Mouse (Mus musculus): ENCODE results near the gene Magi1. TPM values are rescaled to one million over a fixed set of nuclear protein-coding genes. Genes with fewer than 3 reads are reported as not detected.
A peak's percentile ranks its signal among the peaks of the same experiment; 100 is the strongest.

The Magi1 gene
- polyA plus RNA-seq, 1 experiment from 2014 or later: 6.2 TPM

DNA sequence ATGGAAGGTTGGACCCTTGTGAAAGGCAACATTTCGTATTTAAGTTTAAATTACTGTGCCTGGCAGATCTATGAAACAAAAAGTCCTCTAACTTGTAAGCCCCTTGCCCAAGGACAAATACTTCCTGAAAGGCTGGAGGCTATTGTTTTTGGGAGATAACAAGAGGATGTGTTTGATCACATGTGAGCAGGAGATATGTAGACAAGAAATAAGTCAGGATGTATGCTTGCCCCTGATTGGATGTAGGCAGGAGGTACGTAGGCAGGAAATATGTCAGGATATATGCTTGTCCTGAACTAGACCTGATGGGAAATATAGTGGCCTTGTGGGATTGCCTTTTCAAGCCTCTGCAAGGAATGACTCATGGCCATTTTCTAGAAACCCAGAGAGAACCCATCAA, 84.0 kb downstream of the Magi1 start:
- DNase-seq (ENCODE audit: low spot score) (no peak), ATAC-seq (replicated peaks; ENCODE audit: low FRiP score, low read depth) (no peak)
- Histone ChIP-seq H3K27ac (no peak overlapping the region), H3K27me3 (ENCODE audit: insufficient read depth, low read length) (no peaks in the 10 kb centered on the region), H3K36me3 (ENCODE audit: insufficient read depth, low read length) (no peaks in the 10 kb centered on the region), H3K4me3 (replicated peaks; ENCODE audit: low read depth, low read length) (no peak overlapping the region), H3K9me3 (replicated peaks; ENCODE audit: low read length) (no peaks in the 10 kb centered on the region), H3K4me2 (ENCODE audit: low read length) (no peak overlapping the region), H3K9ac (ENCODE audit: low read depth, low read length) (no peak overlapping the region), H3K4me1 (replicated peaks; ENCODE audit: insufficient read depth, low read length) (peaks cover 11% of the 10 kb centered on the region)
- 85% methylated on average over 2 of the region's 2 CpGs for WGBS
- no peak for TF ChIP-seq CTCF (IDR thresholded peaks at IDR 0.05; ENCODE audit: low read depth)

DNA sequence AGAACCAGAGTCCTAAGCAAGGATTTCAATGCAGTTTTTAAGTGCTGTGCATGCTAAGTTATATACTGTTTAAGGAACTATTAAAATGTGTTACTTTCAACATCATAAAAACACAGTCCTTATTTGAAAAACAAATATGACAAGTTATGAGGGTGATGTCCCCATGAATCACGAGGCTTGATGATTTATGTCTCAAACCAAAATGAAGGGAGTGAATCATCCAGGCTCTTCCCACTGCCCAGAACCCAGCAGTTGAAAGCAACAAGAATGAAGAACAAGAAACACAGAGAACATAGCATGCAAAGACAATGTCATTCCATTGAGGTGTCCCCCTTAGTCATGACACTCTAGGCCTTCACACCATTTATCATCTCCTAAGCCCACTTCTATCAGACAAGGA, 85.9 kb downstream of the Magi1 start:
- ATAC-seq (replicated peaks; ENCODE audit: low FRiP score, low read depth): no peak
- Histone ChIP-seq H3K27ac (no peak overlapping the region), H3K9ac (ENCODE audit: low read depth, low read length) (no peak overlapping the region), H3K4me1 (replicated peaks; ENCODE audit: insufficient read depth, low read length) (peaks cover 14% of the 10 kb centered on the region), H3K27me3 (ENCODE audit: insufficient read depth, low read length) (no peaks in the 10 kb centered on the region), H3K36me3 (ENCODE audit: insufficient read depth, low read length) (no peaks in the 10 kb centered on the region), H3K4me3 (replicated peaks; ENCODE audit: low read depth, low read length) (no peak overlapping the region), H3K4me2 (ENCODE audit: low read length) (no peak overlapping the region), H3K9me3 (replicated peaks; ENCODE audit: low read length) (no peaks in the 10 kb centered on the region)
- no peak for TF ChIP-seq CTCF (IDR thresholded peaks at IDR 0.05; ENCODE audit: low read depth)
- no peak for DNase-seq (ENCODE audit: low spot score)
- WGBS: 52% methylated on average over 1 of the region's 1 CpGs

GRCm38 (mm10) chr6:94195303-94195911, 88.3 kb downstream of the Magi1 start:
- Histone ChIP-seq H3K4me1 (replicated peaks; ENCODE audit: insufficient read depth, low read length) (peaks cover 20% of the 10 kb centered on the region), H3K9me3 (replicated peaks; ENCODE audit: low read length) (no peaks in the 10 kb centered on the region), H3K36me3 (ENCODE audit: insufficient read depth, low read length) (no peaks in the 10 kb centered on the region), H3K27me3 (ENCODE audit: insufficient read depth, low read length) (no peaks in the 10 kb centered on the region), H3K9ac (ENCODE audit: low read depth, low read length) (no peak overlapping the region), H3K4me2 (ENCODE audit: low read length) (no peak overlapping the region), H3K27ac (peak overlapping the region; percentile 50; the same call in 1 of the 2 replicates), H3K4me3 (replicated peaks; ENCODE audit: low read depth, low read length) (no peak overlapping the region)
- WGBS: 70% methylated on average over 14 of the region's 14 CpGs
- no peak for ATAC-seq (replicated peaks; ENCODE audit: low FRiP score, low read depth)
- no peak for TF ChIP-seq CTCF (IDR thresholded peaks at IDR 0.05; ENCODE audit: low read depth)
- DNase-seq (ENCODE audit: low spot score): no peak

- Histone ChIP-seq H3K27ac (no peak overlapping the region), H3K4me2 (ENCODE audit: low read length) (no peak overlapping the region), H3K9ac (ENCODE audit: low read depth, low read length) (no peak overlapping the region), H3K27me3 (ENCODE audit: insufficient read depth, low read length) (no peaks in the 10 kb centered on the region), H3K4me3 (replicated peaks; ENCODE audit: low read depth, low read length) (no peak overlapping the region), H3K36me3 (ENCODE audit: insufficient read depth, low read length) (no peaks in the 10 kb centered on the region), H3K9me3 (replicated peaks; ENCODE audit: low read length) (no peaks in the 10 kb centered on the region), H3K4me1 (replicated peaks; ENCODE audit: insufficient read depth, low read length) (peaks cover 35% of the 10 kb centered on the region)
- ATAC-seq (replicated peaks; ENCODE audit: low FRiP score, low read depth) (0 out of 2 replicates have a peak, but pooled peaks have one; percentile 13), DNase-seq (ENCODE audit: low spot score) (no peak)
- 42% methylated on average over 5 of the region's 5 CpGs for WGBS
- no peak for TF ChIP-seq CTCF (IDR thresholded peaks at IDR 0.05; ENCODE audit: low read depth)
Observed at GRCm38 (mm10) chr6:94190830-94191229, 92.9 kb downstream of the Magi1 start.

- H3K9ac ChIP-seq (ENCODE audit: low read depth, low read length): no peak overlapping the region
- no peak overlapping the region for H3K27ac ChIP-seq
- no peaks in the 10 kb centered on the region for H3K36me3 ChIP-seq (ENCODE audit: insufficient read depth, low read length)
- ATAC-seq (replicated peaks; ENCODE audit: low FRiP score, low read depth) (no peak), DNase-seq (ENCODE audit: low spot score) (no peak)
- H3K4me3 ChIP-seq (replicated peaks; ENCODE audit: low read depth, low read length): no peak overlapping the region
- H3K27me3 ChIP-seq (ENCODE audit: insufficient read depth, low read length): no peaks in the 10 kb centered on the region
- no peak for TF ChIP-seq CTCF (IDR thresholded peaks at IDR 0.05; ENCODE audit: low read depth)
- H3K9me3 ChIP-seq (replicated peaks; ENCODE audit: low read length): no peaks in the 10 kb centered on the region
- 47% methylated on average over 5 of the region's 5 CpGs for WGBS
- H3K4me2 ChIP-seq (ENCODE audit: low read length): no peak overlapping the region
- peaks cover 36% of the 10 kb centered on the region for H3K4me1 ChIP-seq (replicated peaks; ENCODE audit: insufficient read depth, low read length)
Observed at GRCm38 (mm10) chr6:94189379-94189778, 94.3 kb downstream of the Magi1 start.

GRCm38 (mm10) chr6:94186628-94187319, 96.9 kb downstream of the Magi1 start:
- Histone ChIP-seq H3K27me3 (ENCODE audit: insufficient read depth, low read length) (no peaks in the 10 kb centered on the region), H3K4me2 (ENCODE audit: low read length) (no peak overlapping the region), H3K27ac (peak overlapping the region; percentile 50), H3K9me3 (replicated peaks; ENCODE audit: low read length) (no peaks in the 10 kb centered on the region), H3K4me3 (replicated peaks; ENCODE audit: low read depth, low read length) (no peak overlapping the region), H3K36me3 (ENCODE audit: insufficient read depth, low read length) (no peaks in the 10 kb centered on the region), H3K4me1 (replicated peaks; ENCODE audit: insufficient read depth, low read length) (peaks cover 57% of the 10 kb centered on the region), H3K9ac (ENCODE audit: low read depth, low read length) (no peak overlapping the region)
- ATAC-seq (replicated peaks; ENCODE audit: low FRiP score, low read depth): no peak
- 20% methylated on average over 7 of the region's 7 CpGs for WGBS
- no peak for TF ChIP-seq CTCF (IDR thresholded peaks at IDR 0.05; ENCODE audit: low read depth)
- DNase-seq (ENCODE audit: low spot score): no peak

All from kidney, postnatal 0 days (tissue).